Mouse (Mus musculus) heart, postnatal 0 days (tissue): ENCODE measurements around the gene Ampd3.

Source experiments
- CTCF ChIP-seq: IDR thresholded peaks from 2 replicates; pipeline ENCODE4 v1.5.1; 2016; ENCODE audit warnings: antibody characterized with exemption, control low read depth, low read depth
- EP300 ChIP-seq: IDR thresholded peaks from 2 replicates; pipeline ENCODE4 v1.6.1; 2016; ENCODE audit warnings: antibody characterized with exemption, low read depth

DNA sequence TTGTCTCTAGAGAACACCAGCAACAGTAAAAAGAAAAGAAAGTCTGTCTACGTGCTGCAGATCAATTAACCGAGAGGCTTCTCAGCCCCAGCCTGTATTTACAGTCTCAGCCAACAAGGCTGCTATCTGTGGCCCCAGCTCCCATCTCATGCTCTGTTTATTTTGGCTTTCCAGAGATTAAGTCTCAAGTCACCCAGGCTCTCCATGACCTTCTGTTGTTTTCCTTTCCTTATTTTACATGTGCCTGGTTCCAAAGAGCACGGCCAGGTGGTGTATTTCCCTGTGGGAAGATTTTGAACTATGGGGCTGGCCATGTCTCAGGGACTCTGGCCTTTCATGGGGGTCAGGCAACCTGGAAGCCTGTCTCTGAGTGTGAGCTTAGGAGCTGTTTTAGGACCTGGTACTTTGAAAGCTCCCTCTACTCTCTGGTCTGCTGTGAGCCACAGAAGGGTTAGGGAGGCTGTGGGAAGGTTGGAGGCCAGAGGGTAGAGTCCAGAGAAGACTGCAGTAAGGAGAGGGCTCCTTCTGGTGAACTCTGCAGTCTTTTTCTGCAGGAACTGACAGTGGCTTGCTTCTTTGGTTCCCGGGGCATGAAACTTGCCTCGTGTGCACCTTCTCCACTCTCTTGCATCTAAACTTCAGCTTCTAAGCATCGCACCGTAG, 83.7 kb downstream of the Ampd3 start:
- TF ChIP-seq EP300 (no peak), CTCF (no peak)
